Mouse (Mus musculus): ENCODE results near the gene Lingo3.
"Not testable (repeated sequence)": the region's sequence is repeated elsewhere in the genome, so short reads cannot be mapped to it uniquely, and the experiment has no call there.

The Lingo3 gene

DNA sequence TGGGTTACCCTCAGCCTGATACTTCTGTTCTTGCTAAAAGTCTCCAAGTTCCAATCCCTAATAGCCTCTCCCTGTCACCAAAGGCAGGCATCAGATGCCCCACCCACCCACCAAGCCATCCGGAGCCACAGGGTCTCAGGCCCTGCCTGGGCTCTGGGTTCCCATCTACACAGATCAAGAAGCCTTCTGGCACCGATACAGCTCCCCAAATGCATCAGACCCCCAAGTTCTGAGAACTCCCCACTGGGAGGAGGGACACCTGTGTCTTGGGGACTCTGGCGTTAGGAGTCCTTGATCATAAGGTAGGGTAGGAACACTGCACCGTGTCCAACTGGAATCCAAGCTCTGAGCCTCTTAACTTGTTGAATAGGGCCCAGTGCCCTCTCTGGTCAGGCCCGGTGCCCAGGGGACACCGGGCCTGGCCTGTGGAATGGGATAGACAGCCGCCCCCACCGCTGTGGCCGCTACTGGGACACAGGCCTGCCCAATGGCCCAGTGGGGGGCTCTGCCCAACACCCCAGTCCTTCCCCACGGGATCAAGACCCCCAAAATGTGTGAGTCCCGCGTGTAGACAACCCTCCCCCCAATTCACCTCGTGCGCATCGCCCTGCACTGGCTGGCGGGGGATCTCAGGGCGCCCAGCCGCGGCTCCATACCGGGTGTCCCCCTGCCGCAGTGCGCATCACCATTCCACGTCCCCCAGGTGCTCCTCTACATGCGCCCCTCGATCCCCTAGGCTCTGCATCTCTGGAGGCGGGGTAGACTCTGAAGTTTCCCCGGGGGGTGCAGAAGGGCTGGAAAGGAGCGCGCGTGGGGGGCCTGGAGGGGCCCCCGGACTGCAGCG is 530 bp downstream of the Lingo3 start:
- no peak for DNase-seq (ENCODE audit: low spot score)

DNA sequence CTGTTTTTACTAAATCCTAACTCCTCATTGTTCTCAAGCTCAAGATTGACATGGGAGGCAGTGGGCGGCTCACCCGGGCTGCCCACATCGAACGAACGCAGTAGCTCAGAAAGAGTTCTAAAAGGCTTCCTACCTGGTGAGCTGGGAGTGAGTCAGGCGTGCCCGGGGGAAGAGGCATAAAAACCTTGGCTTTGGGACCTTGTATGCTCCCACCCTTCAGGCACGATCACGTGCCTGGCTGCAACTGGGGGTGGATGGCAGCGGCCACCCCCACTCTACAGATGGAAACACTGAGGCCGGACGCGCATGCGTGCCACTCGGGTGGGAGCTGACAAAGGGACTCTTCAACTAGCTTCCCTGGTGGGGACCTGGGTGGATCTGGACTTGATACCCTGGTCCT is 1.5 kb downstream of the Lingo3 start:
- DNase-seq (ENCODE audit: low spot score): no peak

DNA sequence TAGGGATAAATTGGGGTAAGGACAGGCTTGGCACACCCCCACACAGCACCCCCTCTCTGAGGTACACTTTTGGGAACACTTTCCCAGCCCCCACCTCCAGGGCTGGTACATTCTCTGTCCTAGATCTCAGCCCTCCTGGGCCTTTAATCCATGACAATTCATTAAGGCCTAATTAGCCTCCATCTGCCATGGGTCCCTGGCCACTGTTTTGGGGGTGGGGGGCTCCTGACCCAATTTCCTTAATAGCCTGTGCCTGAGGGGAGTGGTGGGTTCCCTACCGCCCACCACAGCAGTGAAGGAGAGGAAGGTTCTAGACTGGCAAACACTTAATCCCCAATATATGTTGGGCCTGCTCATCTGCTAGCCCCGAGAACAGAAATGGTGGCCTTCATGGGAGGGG is 2.2 kb downstream of the Lingo3 start:
- DNase-seq (ENCODE audit: low spot score): no peak

DNA sequence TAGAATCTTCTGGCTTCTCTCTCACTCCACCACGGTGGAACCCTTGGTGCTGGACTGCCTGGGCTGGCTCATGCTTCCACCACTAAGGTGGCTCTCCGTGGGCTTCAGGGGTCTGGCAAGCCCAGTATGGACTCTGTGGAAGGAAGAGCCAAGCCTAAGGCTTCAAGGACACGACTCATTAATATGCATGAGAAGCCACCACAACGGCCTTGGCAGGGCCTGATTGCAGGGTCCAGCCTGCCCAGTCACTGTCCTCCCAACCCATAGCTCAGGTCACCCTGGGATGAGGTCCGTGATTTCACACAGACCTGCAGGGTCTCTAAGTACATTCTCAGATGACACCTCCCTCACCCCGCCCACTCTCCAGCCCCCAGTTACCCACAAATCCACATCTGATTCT is 4.0 kb downstream of the Lingo3 start:
- DNase-seq (ENCODE audit: low spot score): no peak

DNA sequence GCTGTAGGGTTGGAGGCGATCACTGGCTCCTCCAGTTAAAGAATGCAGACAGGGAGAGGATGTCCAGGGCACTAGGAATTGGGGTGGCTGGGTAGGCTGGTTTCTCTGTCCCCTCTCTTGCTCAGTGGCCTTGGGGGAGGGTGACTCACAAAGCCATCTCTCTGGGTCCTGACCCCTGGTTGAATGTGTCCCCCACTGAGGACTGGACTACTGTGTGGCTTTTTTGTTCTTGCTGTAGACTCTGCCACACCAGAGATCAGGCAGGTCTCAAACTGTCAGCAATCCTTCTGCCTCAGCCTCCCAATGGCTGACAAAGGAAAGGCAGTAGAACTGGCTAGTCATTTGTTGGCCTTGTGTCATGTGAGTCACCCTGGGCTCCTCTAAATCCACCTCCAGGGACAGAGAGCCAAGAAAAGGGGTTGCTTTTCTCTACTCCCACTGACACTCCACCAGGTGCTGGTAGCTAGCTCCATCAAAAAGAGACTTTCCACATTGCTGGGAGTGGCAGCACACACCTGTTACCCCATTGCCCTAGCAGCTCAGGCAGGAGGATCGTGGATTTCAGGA is 5.4 kb downstream of the Lingo3 start:
- no peak for DNase-seq (ENCODE audit: low spot score)

DNA sequence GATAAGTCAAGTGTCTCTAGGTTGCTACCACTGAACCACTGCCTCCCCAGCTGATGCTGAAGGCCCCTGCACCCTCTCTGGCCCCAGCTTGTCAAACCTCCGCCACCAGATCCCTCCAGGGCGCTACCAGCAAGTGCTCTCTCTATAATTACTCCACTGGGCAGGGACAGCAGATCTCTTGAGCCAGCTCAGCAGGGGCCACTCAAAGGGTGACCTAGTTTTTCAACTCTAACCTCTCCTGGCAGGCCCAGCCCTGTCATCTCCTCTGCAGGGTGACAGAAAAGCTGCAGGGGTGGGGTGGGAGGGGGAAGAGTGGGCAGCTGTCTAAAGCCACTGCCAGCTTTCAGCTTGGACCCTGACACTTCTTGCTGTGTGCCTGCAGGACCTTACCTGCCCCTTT is 6.0 kb downstream of the Lingo3 start:
- DNase-seq (ENCODE audit: low spot score): no peak

DNA sequence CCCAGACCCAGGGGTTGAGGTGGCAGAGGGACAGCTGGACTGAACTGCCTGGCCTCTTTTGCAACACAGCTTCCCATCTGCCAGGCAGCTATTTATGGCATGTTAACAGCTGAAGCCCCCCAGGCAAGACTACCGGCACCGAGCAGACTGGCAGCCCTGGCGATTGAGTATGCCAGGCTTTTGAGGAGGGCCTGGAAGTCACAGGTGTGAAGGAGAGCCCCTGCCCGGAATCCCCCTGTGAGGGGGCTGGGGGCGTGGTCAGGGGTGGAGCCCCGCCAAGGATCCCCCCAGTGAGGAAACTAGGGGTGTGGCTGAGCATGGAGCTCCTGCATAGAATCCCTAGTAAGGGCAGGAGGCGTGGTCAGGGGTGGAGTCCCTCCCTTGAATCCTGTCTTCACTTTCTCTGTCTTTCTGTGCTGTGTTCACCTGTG is 6.9 kb downstream of the Lingo3 start:
- DNase-seq (ENCODE audit: low spot score): no peak

DNA sequence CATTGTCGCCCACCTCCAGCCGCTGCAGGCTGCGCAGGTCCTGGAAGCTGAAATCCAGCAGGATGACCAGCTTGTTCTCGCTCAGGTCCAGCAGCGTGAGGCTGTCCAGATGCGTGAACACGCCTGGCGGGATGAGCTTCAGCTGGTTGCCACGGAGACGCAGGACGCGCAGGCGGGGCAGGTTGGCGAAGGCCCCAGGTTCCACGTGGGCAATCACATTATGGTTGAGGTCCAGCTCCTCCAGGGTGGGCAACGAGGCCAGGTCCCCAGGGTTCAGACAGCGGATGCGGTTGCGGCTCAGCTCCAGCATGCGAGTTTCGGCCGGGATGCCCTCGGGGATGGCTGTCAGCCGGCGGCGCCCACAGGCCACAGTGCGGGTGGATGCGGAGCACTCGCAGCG is 8.2 kb downstream of the Lingo3 start:
- no peak for DNase-seq (ENCODE audit: low spot score)

DNA sequence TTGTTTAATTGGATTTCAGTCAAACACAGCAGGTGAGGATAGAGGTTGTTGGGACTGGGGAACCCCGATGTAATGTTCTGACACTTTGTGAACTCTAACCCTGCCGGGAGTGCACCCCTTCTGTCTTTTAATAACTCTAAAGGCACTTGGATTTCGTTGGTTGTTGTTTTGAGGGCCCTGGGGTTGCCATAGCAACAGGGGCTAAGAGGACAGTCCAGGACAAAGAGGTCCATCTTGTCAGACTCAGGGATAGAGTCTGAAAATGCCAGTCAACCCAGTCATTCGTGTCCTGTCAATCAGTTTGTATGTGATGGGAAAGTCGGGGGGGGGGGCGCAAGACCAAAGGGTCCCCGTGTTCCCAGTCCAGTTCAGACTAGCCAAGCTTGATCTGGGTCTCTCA is 11.0 kb downstream of the Lingo3 start:
- DNase-seq (ENCODE audit: low spot score): no peak

DNA sequence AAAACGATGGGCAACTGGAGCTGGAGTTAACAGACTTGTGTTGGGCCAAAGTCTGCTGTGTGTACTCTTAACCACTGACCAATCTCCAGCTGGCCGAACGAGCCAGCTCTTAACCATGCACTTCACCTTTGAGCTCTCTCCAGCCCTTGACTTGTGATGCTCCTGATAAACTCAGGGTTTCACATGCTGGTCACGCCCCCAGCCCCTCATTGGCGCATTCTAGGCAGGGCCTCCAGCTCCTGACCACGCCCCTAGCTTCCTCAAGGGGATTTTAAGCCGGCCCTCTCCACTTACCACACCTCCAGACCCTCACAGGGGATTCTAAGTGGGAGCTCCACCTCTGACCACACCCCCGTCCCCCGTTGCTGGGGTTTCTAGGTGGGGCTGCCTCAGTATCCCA is 12.7 kb downstream of the Lingo3 start:
- DNase-seq (ENCODE audit: low spot score): peak; percentile 60

DNA sequence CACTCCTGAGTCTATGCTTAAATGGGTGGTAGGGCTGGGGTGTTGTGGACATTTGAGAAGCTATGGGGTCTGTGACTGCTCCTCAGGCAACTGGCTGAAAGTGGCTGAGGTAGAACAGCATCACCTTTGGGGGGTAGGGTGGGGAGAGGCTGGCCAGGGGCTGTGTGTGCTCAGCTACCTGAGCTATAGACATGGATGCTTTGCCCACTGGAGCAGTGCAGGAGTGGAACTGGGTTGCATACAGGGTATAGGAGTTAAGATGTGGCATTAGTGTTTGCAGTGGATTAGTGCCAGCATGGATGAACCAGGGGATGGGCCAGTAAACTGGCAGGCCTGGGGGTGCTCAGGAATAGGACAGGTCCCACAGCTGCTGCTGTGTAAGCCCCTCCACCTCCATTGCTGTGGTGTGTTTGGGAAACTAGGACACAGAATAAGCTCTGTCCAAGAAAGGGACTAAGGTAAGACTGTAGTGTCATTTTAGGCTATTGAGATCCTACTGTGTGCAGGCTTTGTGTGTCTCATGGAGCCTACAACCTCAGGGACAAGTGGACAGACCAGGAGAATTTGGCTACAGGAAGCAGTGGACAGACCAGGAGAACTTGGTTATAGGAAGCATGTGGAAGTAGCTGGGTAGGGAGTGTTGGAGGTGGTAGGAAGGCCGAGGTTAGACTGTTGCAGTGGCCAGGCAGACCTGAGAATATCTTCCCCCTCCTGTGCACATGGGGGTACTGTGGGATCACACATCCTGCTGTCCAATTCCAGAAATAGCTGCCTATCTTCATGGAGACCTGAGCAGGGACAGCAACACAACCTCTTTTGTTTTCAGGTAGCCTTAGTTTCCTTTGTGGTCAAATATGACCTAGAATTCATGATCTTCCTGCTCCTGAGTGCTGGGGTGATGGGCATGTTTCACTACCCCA is 14.2 kb downstream of the Lingo3 start:
- no peak for DNase-seq (ENCODE audit: low spot score)

DNA sequence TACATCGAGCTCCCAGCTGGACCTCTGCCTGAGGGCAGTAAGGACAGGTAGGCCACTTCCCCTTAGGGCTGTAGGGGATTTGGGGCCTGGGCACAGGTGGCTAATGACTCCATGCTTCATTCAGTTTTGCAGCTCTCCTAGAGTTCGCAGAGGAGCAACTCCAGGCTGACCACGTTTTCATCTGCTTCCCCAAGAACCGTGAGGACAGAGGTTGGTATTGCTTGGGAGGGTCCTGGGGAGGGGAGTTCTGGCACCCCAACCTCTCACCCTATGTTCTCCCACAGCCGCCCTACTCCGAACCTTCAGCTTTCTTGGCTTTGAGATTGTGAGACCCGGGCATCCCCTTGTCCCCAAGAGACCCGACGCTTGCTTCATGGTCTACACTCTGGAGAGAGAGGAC is 15.3 kb downstream of the Lingo3 start:
- DNase-seq (ENCODE audit: low spot score): not testable (repeated sequence)

DNA sequence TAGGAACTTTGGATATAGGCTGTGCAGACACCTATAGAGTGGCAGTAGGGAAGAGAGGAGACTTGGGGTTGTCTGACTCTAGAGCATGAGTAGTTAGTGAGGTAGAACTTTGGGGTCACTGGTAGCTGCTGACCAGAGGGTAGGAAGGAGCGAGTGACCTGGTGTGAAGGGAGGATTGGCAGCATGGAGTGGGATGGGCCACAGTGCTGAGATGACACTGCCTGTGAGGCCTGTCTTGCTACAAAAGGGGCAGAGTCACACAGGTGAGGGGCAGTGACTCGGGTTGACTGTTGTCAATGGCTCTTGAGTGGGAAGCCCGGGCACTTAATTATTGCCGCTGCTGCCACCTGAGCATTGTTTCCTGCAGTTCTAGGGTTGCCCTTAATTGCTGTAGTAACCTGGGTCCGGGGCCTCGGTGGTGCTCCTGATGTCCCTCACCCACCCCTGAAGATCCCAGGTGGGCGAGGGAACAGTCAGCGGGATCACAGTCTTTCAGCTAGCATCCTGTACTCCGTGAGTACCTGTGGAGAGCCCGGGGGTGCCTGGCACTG is 15.9 kb downstream of the Lingo3 start:
- DNase-seq (ENCODE audit: low spot score): no peak

DNA sequence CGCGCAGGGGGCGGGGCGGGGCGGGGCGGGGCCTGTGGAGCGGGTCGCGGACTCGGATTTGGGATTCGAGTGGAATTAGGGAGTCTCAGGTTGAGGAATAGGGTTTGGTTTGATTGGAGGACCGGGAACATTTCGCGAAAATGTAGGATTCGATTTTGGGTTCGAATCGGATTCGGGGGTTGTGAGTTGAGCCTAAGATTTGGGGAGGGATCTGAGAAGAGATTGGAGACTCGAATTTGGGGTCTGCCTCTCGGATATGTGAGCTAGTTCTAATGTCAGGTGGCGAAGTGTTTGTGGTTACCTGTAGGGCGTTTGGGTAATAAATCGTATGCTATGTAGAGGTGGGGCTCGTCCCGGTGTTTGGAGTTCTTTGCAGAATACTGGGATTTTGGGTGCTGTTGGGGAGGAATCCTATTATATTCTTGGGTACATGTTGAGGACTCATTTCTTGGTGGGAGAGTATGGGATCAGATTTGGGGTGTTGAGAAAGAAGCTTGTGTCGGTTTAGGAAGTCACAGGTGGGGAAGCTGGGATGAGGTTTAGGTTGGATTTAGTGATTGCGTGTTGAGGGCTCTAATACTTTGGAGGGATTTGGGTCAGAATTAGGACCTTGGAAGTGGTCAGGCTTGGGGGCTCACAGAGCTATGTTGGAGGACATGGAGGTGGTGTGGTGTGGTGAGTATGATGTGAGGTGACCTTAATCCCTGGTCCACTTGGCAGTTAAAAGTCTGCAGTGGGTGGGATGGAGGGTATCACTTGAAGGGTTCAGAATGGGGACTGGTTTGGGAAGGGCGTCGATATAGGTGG is 16.6 kb downstream of the Lingo3 start:
- DNase-seq (ENCODE audit: low spot score): no peak

DNA sequence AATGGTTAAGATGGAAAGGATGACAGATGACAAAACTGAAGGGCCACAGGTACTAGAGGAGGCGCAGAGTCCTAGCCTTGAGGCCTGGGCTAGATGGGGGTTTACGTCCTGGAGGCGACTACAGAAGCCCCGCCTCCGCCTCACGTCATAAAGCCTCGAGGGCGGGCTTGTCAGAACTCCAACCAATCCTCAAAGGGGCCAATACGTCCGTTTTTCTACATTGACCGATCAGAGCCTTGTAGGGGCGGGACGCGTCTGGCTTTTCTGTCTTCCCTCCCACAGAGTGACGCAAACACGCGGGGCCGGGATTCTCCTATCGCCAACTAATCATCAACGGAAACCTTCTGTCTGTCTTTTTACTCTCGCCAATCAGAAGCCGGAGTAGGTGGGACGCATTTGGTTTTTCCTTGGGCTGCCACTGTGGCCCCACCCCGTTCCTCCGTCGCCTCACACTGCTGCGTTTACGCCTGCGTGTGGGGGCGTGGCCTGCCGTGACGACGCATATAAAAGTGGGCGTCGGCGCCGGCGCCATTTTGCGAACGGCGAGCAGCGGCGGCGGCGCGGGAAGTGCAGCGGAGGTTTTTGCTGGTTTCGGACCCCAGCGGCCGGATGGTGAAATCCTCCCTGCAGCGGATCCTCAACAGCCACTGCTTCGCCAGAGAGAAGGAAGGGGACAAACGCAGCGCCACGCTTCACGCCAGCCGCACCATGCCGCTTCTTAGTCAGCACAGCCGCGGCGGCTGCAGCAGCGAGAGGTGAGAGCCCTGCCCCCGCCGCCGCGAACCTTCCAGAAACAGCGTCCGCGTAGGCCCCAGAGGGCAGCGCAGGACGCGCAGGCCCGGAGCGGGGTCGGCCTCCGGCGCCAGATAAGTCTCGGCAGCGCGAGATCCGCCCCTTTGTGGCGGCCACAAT is 17.4 kb downstream of the Lingo3 start, which contains the start of gene Oaz1:
Gene Oaz1 (plus strand): TSS at position 506 of the 912 bp plus-strand sequence.
- DNase-seq (ENCODE audit: low spot score): peak; percentile 98

DNA sequence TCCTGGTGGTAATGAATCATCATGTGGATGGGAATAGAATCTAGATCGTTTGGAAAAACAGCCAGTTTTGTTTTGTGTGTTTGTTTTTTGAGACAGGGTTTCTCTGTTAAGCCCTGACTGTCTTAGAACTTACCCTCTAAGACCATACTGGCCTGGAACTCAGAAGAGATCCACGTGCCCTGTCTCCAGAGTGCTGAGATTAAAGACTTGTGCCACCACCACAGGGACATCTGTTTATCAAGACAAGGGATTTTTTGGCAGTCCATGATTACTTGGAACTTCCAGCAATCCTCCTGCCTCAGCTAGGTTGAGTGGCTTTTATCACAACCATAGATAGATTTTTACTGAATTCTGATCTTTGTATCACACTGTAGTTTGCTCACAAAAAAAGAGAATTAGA is 19.0 kb downstream of the Lingo3 start:
- DNase-seq (ENCODE audit: low spot score): no peak

DNA sequence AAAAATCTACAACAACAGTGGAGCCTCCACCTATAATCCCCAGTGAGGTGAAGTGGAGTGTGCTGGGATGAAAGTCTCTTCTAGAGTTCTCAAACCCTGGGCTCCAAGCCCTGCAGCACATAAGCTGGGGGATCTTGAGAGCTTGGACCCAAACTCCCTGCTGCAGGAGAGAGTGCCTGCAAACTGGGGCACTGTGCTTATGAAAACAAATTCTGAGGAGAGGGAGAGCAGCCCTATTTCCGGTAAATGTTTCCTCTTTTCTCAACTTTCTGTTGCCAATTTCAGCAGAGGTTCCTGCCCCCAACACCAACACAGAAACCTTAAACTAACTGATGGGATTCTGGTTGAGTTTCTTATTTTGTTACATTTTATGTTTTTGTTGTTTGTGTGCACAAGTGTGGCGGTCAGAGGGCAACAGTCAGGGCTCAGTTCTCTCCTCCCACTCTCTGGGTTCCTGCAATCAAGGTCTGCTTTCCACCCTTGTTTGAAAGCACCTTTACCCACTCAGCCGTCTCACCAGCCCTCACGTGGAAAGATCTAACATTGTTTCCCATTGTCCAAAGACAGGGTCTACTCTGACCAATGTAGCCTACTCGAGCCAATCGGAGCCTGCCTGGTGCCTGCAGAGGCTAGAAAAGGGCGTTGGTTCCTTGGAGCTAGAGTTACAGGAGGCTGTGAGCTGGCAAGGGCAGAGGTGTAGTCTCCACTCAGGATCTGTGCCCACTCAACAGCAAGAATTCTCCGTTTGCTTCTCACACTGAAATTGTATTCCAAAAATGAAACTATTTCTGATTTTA is 19.8 kb downstream of the Lingo3 start:
- no peak for DNase-seq (ENCODE audit: low spot score)

DNA sequence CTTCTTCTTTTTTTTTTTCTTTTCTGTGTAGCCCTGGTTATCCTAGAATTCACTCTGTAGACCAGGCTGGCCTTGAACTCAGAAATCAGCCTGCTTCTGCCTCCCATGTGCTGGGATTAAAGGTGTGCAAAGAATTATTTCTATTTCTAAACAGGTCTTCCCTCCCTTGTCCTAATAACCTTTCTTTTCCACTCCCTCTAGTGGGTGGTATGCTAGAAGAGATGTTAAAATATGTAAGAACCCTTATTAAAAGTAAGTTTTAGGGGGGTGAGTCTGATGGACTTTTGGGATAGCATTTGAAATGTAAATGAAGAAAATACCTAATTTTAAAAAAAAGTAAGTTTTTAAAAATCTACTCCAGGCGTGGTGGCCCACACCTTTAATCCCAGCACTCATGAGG is 20.5 kb downstream of the Lingo3 start:
- DNase-seq (ENCODE audit: low spot score): no peak

DNA sequence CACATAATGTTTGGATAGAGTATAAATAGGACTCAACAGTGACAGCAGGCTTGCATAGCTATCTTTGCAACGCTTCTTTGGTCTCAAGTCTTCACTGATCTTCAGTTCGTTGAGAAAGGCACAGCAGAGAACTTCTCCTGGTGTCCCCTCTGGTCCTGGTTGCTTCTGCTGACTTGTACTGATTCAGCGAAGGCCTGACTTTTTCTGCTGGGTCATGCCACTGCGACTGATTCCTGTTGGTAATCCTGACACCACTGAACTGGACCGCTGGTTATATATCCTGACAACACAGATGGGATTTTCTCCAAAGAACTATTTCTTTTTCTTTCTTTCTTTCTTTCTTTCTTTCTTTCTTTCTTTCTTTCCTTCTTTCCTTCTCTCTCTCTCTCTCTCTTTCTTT is 21.3 kb downstream of the Lingo3 start:
- no peak for DNase-seq (ENCODE audit: low spot score)

DNA sequence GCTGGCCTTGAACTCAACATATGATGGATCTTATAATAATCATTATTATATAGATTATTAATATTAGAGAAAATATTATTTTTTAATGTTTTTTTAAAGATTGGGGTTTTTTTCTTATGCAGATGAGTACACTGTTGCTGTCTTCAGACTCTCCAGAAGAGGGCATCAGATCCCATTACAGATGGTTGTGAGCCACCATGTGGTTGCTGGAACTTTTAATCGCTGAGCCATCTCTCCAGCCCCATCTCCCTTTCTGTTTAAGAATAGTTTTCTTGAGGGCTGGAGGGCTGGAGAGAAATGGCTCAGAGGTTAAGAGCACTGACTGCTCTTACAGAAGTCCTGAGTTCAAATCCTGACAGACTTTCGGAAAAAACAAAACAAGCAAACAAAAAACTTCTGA is 21.8 kb downstream of the Lingo3 start:
- DNase-seq (ENCODE audit: low spot score): no peak
